Mouse (Mus musculus) bone marrow, adult 2 months (tissue): ENCODE measurements around the gene Rsph14.

Experiments
- CTCF ChIP-seq: fragments of 200-500 bp; IDR thresholded peaks from 2 replicates; pipeline ENCODE4 v1.5.1; 2011; ENCODE audit warnings: low read length, control low read depth; ENCODE audit not compliant: control insufficient read depth, insufficient read depth
- POLR2A ChIP-seq: fragments of 200-500 bp; IDR thresholded peaks from 2 replicates; pipeline ENCODE4 v1.6.1; 2011; ENCODE audit warnings: low read depth, mild to moderate bottlenecking, control low read depth, low read length, borderline replicate concordance; ENCODE audit not compliant: control insufficient read depth

DNA sequence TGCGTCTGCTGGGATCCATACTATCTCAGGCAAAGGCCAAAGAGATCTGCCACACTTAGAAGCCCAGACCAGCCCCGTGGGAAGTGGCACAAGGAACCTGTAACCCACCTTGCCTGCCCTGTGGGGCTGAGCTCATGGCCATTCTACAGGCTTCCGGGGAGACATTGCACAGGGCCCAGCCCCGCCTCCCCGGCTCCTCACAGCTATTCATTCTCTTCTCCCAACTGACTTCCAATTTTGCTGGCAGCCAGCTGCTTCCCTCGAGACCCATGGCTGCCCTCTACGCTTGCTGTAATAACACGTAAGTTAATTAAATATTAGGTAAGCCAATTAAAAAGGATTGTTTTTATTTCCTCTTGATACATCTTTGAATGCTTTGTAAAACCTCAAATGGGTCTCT, 5.9 kb downstream of the Rsph14 start:
- no peak for TF ChIP-seq POLR2A
- TF ChIP-seq CTCF: no peak
